Mouse (Mus musculus): Measurements from ENCODE around the gene Sbno2. TPM values are rescaled to one million over a fixed set of nuclear protein-coding genes. Genes with fewer than 3 reads are reported as not detected.

Gene Sbno2
- polyA plus RNA-seq, 1 experiment = 44.6 TPM

GRCm38 (mm10) chr10:80117736-80118135 is 12.4 kb upstream of the Sbno2 start:
- Histone ChIP-seq H3K27me3 (ENCODE audit: control insufficient read depth, insufficient read depth, insufficient read length) (no peaks in the 10 kb centered on the region), H3K4me2 (ENCODE audit: low read depth) (peak overlapping the region; percentile 97), H3K36me3 (ENCODE audit: control insufficient read depth, insufficient read depth) (peaks cover 11% of the 10 kb centered on the region), H3K79me2 (ENCODE audit: control insufficient read depth, insufficient read depth) (peaks cover 71% of the 10 kb centered on the region), H3ac (ENCODE audit: control insufficient read depth, insufficient read length) (no peak overlapping the region), H3K4me3 (peak overlapping the region; percentile 93)
- TF ChIP-seq MYOG (IDR thresholded peaks at IDR 0.05; ENCODE audit: control insufficient read depth in 1 of 3, insufficient read depth in 1 of 3, insufficient read length in 2 of 3, low read depth in 2 of 3) = peak in 1 of 3 experiments; percentile 44
- no peak for TF ChIP-seq TCF3 (IDR thresholded peaks at IDR 0.05; ENCODE audit: insufficient read length, low read depth)
- TF ChIP-seq POLR2A (IDR thresholded peaks at IDR 0.05; ENCODE audit: insufficient read length, low read depth) = no peak

- Histone ChIP-seq H3K27me3 (ENCODE audit: control insufficient read depth, insufficient read depth, insufficient read length) (no peaks in the 10 kb centered on the region), H3K4me3 (peak overlapping the region; percentile 93), H3K4me2 (ENCODE audit: low read depth) (peak overlapping the region; percentile 97), H3K36me3 (ENCODE audit: control insufficient read depth, insufficient read depth) (peaks cover 11% of the 10 kb centered on the region), H3ac (ENCODE audit: control insufficient read depth, insufficient read length) (peak overlapping the region; percentile 96), H3K79me2 (ENCODE audit: control insufficient read depth, insufficient read depth) (peaks cover 64% of the 10 kb centered on the region)
- TF ChIP-seq TCF3 (IDR thresholded peaks at IDR 0.05; ENCODE audit: insufficient read length, low read depth) (no peak), E2F4 (IDR thresholded peaks at IDR 0.05; ENCODE audit: insufficient read depth) (no peak), CEBPB (IDR thresholded peaks at IDR 0.05; ENCODE audit: insufficient read depth, poor library complexity, severe bottlenecking) (no peak), POLR2AphosphoS2 (IDR thresholded peaks at IDR 0.05; ENCODE audit: insufficient read length, low read depth) (no peak), MYOG (IDR thresholded peaks at IDR 0.05; ENCODE audit: control insufficient read depth in 1 of 3, insufficient read depth in 1 of 3, insufficient read length in 2 of 3, low read depth in 2 of 3) (peak in 1 of 3 experiments; percentile 32), MYOD1 (IDR thresholded peaks at IDR 0.05; ENCODE audit: control insufficient read depth in 1 of 3, insufficient read length in 2 of 3, low read depth in 2 of 3) (no peak), MAX (IDR thresholded peaks at IDR 0.05; ENCODE audit: low read depth) (no peak), TCF12 (IDR thresholded peaks at IDR 0.05; ENCODE audit: insufficient read depth, poor library complexity, severe bottlenecking) (no peak), POLR2A (IDR thresholded peaks at IDR 0.05; ENCODE audit: insufficient read length, low read depth) (peak; percentile 9), SRF (IDR thresholded peaks at IDR 0.05; ENCODE audit: control insufficient read depth, insufficient read length, low read depth) (no peak)
These were observed 11.7 kb upstream of the Sbno2 start for GRCm38 (mm10) chr10:80116927-80117691.

- Histone ChIP-seq H3K79me2 (ENCODE audit: control insufficient read depth, insufficient read depth) (peaks cover 59% of the 10 kb centered on the region), H3K4me3 (peak overlapping the region; percentile 93), H3ac (ENCODE audit: control insufficient read depth, insufficient read length) (peak overlapping the region; percentile 96), H3K27me3 (ENCODE audit: control insufficient read depth, insufficient read depth, insufficient read length) (no peaks in the 10 kb centered on the region), H3K36me3 (ENCODE audit: control insufficient read depth, insufficient read depth) (peaks cover 6% of the 10 kb centered on the region), H3K4me2 (ENCODE audit: low read depth) (peak overlapping the region; percentile 97)
- TF ChIP-seq POLR2AphosphoS2 (IDR thresholded peaks at IDR 0.05; ENCODE audit: insufficient read length, low read depth) = peak; percentile 47
- TF ChIP-seq POLR2A (IDR thresholded peaks at IDR 0.05; ENCODE audit: insufficient read length, low read depth) = no peak
These were observed 11.2 kb upstream of the Sbno2 start for GRCm38 (mm10) chr10:80116563-80116926.

- Histone ChIP-seq H3K27me3 (ENCODE audit: control insufficient read depth, insufficient read depth, insufficient read length) (no peaks in the 10 kb centered on the region), H3K36me3 (ENCODE audit: control insufficient read depth, insufficient read depth) (peaks cover 5% of the 10 kb centered on the region), H3ac (ENCODE audit: control insufficient read depth, insufficient read length) (peak overlapping the region; percentile 96), H3K79me2 (ENCODE audit: control insufficient read depth, insufficient read depth) (peaks cover 53% of the 10 kb centered on the region), H3K4me3 (peak overlapping the region; percentile 93), H3K4me2 (ENCODE audit: low read depth) (peak overlapping the region; percentile 97)
- TF ChIP-seq SRF (IDR thresholded peaks at IDR 0.05; ENCODE audit: control insufficient read depth, insufficient read length, low read depth) = no peak
- TF ChIP-seq USF1 (IDR thresholded peaks at IDR 0.05; ENCODE audit: low read depth) = no peak
- no peak for TF ChIP-seq MYOD1 (IDR thresholded peaks at IDR 0.05; ENCODE audit: control insufficient read depth in 1 of 3, insufficient read length in 2 of 3, low read depth in 2 of 3)
- no peak for TF ChIP-seq CEBPB (IDR thresholded peaks at IDR 0.05; ENCODE audit: insufficient read depth, poor library complexity, severe bottlenecking)
- no peak for TF ChIP-seq REST (IDR thresholded peaks at IDR 0.05; ENCODE audit: insufficient read depth, insufficient read length)
- TF ChIP-seq MAX (IDR thresholded peaks at IDR 0.05; ENCODE audit: low read depth) = no peak
- no peak for TF ChIP-seq E2F4 (IDR thresholded peaks at IDR 0.05; ENCODE audit: insufficient read depth)
- no peak for TF ChIP-seq POLR2AphosphoS2 (IDR thresholded peaks at IDR 0.05; ENCODE audit: insufficient read length, low read depth)
- TF ChIP-seq TCF12 (IDR thresholded peaks at IDR 0.05; ENCODE audit: insufficient read depth, poor library complexity, severe bottlenecking) = no peak
These were observed 10.6 kb upstream of the Sbno2 start for GRCm38 (mm10) chr10:80115944-80116335.

GRCm38 (mm10) chr10:80115290-80115943 is 10.0 kb upstream of the Sbno2 start, which contains the start of gene Stk11:
Gene Stk11, plus strand, starts transcription at chr10:80115803.
- H3K79me2 ChIP-seq (ENCODE audit: control insufficient read depth, insufficient read depth) = peaks cover 48% of the 10 kb centered on the region
- TF ChIP-seq CEBPB (IDR thresholded peaks at IDR 0.05; ENCODE audit: insufficient read depth, poor library complexity, severe bottlenecking) (no peak), POLR2A (IDR thresholded peaks at IDR 0.05; ENCODE audit: insufficient read length, low read depth) (peak; percentile 96), TCF3 (IDR thresholded peaks at IDR 0.05; ENCODE audit: insufficient read length, low read depth) (no peak), USF1 (IDR thresholded peaks at IDR 0.05; ENCODE audit: low read depth) (no peak), POLR2AphosphoS2 (IDR thresholded peaks at IDR 0.05; ENCODE audit: insufficient read length, low read depth) (peak; percentile 93), MYOD1 (IDR thresholded peaks at IDR 0.05; ENCODE audit: control insufficient read depth in 1 of 3, insufficient read length in 2 of 3, low read depth in 2 of 3) (peak in 1 of 3 experiments; percentile 10), E2F4 (IDR thresholded peaks at IDR 0.05; ENCODE audit: insufficient read depth) (no peak), REST (IDR thresholded peaks at IDR 0.05; ENCODE audit: insufficient read depth, insufficient read length) (peak; percentile 65), MYOG (IDR thresholded peaks at IDR 0.05; ENCODE audit: control insufficient read depth in 1 of 3, insufficient read depth in 1 of 3, insufficient read length in 2 of 3, low read depth in 2 of 3) (no peak), MAX (IDR thresholded peaks at IDR 0.05; ENCODE audit: low read depth) (no peak), SRF (IDR thresholded peaks at IDR 0.05; ENCODE audit: control insufficient read depth, insufficient read length, low read depth) (peak; percentile 77), TCF12 (IDR thresholded peaks at IDR 0.05; ENCODE audit: insufficient read depth, poor library complexity, severe bottlenecking) (no peak)
- peak within 1 kb of the TSS; percentile 93 for H3K4me3 ChIP-seq
- peak within 1 kb of the TSS; percentile 97 for H3K4me2 ChIP-seq (ENCODE audit: low read depth)
- no peaks in the 10 kb centered on the region for H3K27me3 ChIP-seq (ENCODE audit: control insufficient read depth, insufficient read depth, insufficient read length)
- peak within 1 kb of the TSS; percentile 96 for H3ac ChIP-seq (ENCODE audit: control insufficient read depth, insufficient read length)
- peaks cover 5% of the 10 kb centered on the region for H3K36me3 ChIP-seq (ENCODE audit: control insufficient read depth, insufficient read depth)
